Mouse (Mus musculus) cortical plate, adult 2 months (tissue): ENCODE data around the gene Plppr3. TPM values are rescaled to one million over a fixed set of nuclear protein-coding genes. Genes with fewer than 3 reads are reported as not detected.
"Not testable (repeated sequence)": the region's sequence is repeated elsewhere in the genome, so short reads cannot be mapped to it uniquely, and the experiment has no call there.

ENCODE experiments used
- H3K27ac ChIP-seq: fragments of 200-500 bp; 2 replicates; pipeline ENCODE4 v1.5.1; 2012; ENCODE audit warnings: low read length, control low read depth, inconsistent platforms; ENCODE audit not compliant: insufficient read depth
- H3K4me1 ChIP-seq: fragments of 200-500 bp; 2 replicates; pipeline ENCODE4 v1.6.1; 2011; ENCODE audit warnings: low read length; ENCODE audit not compliant: control insufficient read depth, insufficient read depth
- H3K4me3 ChIP-seq: fragments of 200-500 bp; 2 replicates; pipeline ENCODE4 v1.5.1; 2011; ENCODE audit warnings: mild to moderate bottlenecking, low read length, control low read depth; ENCODE audit not compliant: insufficient read depth
- CTCF ChIP-seq: fragments of 200-500 bp; IDR thresholded peaks from 2 replicates; pipeline ENCODE4 v1.5.1; 2011; ENCODE audit warnings: mild to moderate bottlenecking, control low read depth, low read length; ENCODE audit not compliant: insufficient read depth; ENCODE audit errors: extremely low read depth
- POLR2A ChIP-seq: fragments of 200-500 bp; IDR thresholded peaks from 2 replicates; pipeline ENCODE4 v1.6.1; 2011; ENCODE audit warnings: mild to moderate bottlenecking, low read length, control low read depth; ENCODE audit not compliant: insufficient read depth; ENCODE audit errors: extremely low read depth
- polyA plus RNA-seq: library from polyadenylated mRNA; depleted of rRNA; stranded (reverse); fragments of >200 nt; gene quantifications from 2 replicates; pipeline ENCODE4 v1.2.3, GENCODE M21; 2012

The Plppr3 gene
- polyA plus RNA-seq, 1 experiment: 79.9 TPM

DNA sequence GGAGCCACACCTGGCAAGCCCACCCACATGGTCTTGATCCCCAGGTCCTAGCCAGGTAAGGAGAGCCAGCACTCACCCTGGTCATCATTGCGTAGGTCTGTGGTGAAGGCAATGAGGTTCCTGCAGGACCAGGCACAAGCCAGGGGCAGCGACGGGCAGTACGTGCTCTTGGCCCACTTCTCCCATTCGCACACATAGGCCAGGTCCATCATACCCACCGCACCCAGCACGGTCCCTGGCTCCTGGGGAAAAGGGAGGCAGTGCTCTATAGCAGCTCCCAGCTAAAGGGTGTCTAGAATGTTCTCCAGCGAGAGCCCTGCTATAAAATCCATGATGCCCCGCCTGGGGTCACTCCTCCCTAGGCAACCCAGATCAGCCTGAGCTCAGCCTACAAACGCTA, 33.0 kb upstream of the Plppr3 start:
- no peak overlapping the region for H3K4me3 ChIP-seq
- H3K4me1 ChIP-seq: peaks cover 3% of the 10 kb centered on the region; the same call in 1 of the 2 replicates
- TF ChIP-seq POLR2A (no peak), CTCF (no peak)
- no peak overlapping the region for H3K27ac ChIP-seq

DNA sequence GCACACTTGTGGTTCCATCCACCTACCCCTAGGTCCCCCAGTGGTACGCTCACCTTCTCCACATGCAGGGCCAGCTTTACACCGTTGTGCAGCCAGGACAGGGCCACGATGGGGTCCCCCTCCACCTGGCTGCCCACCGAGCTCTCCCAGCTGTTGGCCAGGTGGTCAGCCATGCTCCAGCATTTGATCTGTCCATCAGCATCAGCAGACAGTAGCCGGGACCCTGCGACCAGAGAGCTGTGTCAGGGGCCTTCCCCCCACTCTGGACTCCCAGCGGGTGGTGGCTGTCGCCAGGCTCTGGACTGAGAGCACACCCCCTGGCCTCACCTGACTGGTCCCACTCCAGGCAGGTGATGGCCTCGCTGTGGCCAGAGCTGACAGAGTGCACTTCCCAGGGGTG, 32.3 kb upstream of the Plppr3 start:
- H3K4me1 ChIP-seq: peaks cover 3% of the 10 kb centered on the region; the same call in 1 of the 2 replicates

GRCm38 (mm10) chr10:79900951-79901410, 26.5 kb upstream of the Plppr3 start:
- H3K27ac ChIP-seq: peak overlapping the region; percentile 24
- no peaks in the 10 kb centered on the region for H3K4me1 ChIP-seq
- TF ChIP-seq POLR2A (peak; percentile 39; the same call in 1 of the 2 replicates), CTCF (peak; percentile 24; the same call in 1 of the 2 replicates)
- H3K4me3 ChIP-seq: no peak overlapping the region

More for the DNA sequence above, 32.3 kb upstream of the Plppr3 start:
- H3K27ac ChIP-seq: no peak overlapping the region
- TF ChIP-seq CTCF (no peak), POLR2A (no peak)
- no peak overlapping the region for H3K4me3 ChIP-seq

DNA sequence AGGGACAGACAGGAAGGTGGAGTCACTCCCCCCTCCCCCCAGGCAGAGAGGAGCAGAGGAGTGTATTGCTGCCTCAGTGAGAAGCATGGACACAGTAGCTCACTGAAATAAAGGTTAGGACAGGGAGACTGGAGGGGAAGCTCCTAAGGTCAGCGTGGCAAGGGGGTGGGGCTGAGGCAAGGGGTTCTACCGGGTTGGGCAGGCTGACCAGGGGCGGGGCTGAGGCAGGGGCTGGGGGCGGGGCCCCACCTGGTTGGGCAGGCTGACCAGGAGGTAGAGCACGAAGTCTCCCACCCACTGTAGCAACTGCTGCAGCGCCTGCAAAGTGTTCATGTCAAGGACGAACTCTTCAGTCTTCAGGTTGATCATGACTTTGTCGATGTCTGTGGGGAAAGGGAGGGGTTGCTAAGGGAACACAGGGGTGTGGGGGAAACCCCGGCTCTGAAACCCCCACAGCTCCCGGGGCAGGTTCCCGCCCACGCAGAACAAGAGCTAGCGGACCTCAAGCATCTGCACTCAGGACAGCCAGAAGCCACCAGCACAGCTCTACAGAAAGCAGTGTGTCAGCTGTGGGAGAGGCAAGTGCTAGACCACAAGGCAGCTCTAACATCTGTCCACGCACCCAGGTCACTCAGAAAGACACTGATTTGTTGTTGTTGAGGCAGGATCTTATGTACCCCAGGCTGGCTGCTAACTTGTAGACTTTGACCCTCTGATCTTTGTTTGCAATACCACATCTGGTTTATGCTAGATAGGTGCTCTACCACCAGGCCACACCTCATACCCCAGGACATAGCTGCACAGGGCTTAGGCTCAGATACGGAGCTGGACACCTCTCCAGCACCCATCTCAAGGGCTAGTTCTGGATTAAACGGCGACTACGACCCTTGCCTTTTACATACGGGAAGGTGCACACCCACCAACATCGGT, 23.1 kb upstream of the Plppr3 start:
- Histone ChIP-seq H3K4me3 (no peak overlapping the region), H3K4me1 (no peaks in the 10 kb centered on the region), H3K27ac (no peak overlapping the region)
- TF ChIP-seq POLR2A (no peak), CTCF (no peak)

GRCm38 (mm10) chr10:79896814-79897213, 22.4 kb upstream of the Plppr3 start:
- Histone ChIP-seq H3K27ac (no peak overlapping the region), H3K4me3 (no peak overlapping the region), H3K4me1 (no peaks in the 10 kb centered on the region)
- no peak for TF ChIP-seq CTCF
- no peak for TF ChIP-seq POLR2A

GRCm38 (mm10) chr10:79896306-79896705, 21.9 kb upstream of the Plppr3 start:
- H3K4me1 ChIP-seq: no peaks in the 10 kb centered on the region
- H3K4me3 ChIP-seq: no peak overlapping the region
- H3K27ac ChIP-seq: no peak overlapping the region
- no peak for TF ChIP-seq CTCF
- no peak for TF ChIP-seq POLR2A

- not testable (repeated sequence) for H3K27ac ChIP-seq, H3K4me3 ChIP-seq, H3K4me1 ChIP-seq
- peak; percentile 66 for TF ChIP-seq CTCF
Observed at GRCm38 (mm10) chr10:79892451-79893118, 18.2 kb upstream of the Plppr3 start.

DNA sequence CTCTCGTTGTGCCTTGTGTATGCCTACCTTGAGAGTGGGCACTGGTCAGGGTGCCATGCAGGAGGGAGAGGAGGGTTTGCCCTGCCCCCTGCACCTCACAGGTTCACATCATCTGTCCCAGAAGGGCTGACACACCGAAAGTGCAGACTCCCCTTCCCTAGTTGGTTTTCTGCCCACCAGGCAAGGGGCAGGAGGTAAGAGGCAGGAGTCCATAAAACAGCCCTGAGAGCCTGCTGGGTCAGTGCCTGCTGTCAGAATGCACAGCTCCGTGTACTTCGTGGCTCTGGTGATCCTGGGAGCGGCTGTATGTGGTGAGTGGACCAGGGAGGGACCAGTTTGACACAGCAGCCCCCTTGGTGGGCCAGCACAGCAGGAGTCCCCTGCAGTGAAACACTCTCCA, 16.2 kb upstream of the Plppr3 start, which contains the start of gene Cfd:
Gene Cfd (plus strand): TSS at position 184 of the 400 bp plus-strand sequence.
- Histone ChIP-seq H3K27ac (no peak within 1 kb of the TSS), H3K4me1 (no peaks in the 10 kb centered on the region), H3K4me3 (no peak within 1 kb of the TSS)
- TF ChIP-seq POLR2A (no peak), CTCF (no peak)

DNA sequence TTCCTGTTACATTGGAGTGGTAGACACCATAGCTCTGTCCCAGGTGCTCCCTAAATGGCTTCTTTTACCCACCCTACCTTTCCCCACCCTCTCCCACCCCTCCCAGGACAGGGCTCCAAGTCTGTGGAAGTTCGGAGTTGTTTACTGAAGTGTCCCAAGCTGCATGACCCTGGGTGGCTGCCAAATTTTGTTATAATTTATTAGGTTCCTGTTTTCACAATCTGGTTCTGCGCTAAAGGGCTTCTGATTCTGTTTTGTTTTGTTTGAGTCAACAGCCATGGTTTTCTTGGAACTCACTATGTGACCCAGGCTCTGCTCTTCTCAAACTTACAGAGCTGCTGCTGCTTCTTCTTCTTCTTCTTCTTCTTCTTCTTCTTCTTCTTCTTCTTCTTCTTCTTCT, 15.0 kb upstream of the Plppr3 start:
- Histone ChIP-seq H3K27ac (no peak overlapping the region), H3K4me1 (no peaks in the 10 kb centered on the region), H3K4me3 (no peak overlapping the region)
- TF ChIP-seq CTCF (no peak), POLR2A (no peak)
